Comparison of ENCODE assay signal across 10 mouse cellular contexts in the genomic region with DNA sequence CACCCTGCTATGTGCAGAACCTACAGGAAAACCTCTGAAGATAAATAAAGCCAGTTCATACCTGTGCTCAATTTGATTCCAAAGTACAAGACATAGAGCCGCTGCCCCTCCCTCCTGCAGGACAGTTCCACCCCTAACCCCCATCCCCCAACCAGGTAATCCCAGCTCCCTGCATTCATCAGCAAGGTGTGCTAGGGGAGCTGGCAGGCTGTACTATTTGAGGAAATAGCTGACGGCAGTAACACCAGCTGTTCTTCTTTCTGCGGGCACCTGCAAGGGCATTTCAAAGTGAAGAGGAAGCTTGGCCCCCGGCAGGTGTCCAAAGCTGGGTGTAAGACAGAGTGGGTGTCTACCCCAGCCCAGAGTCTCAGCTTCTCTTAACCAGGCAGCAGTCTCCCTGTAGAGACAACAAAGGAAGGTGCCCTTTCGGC.
DNase-seq lines count a peak whose midpoint lies in the region; ATAC-seq and TF ChIP-seq lines count a peak whose summit lies in the region.
"Had no signal": no experiment of that assay in that cellular context is flagged by ENCODE, and none has a peak within 500 bp of the region (broad histone marks: within the 10 kb centered on the region; RNA-seq: fewer than 3 reads in every experiment).

No protein-coding gene starts in this region.

- no peak for TF ChIP-seq POLR2A in thymus, adult 2 months (IDR thresholded peaks at IDR 0.05; ENCODE audit: control insufficient read depth, extremely low read depth, insufficient read depth, low read length, poor library complexity)

- intact Hi-C loops in left cerebral cortex, adult 2 months (cut with DNase I) = no loop called here

- H3K4me3 ChIP-seq in left cerebral cortex, adult 2 months = no peak overlapping the region
- no peak overlapping the region for H3K4me3 ChIP-seq in forebrain, embryonic 14.5 days (ENCODE audit: low read depth, low read length)
- no peak overlapping the region for H3K4me3 ChIP-seq in thymus, adult 2 months (ENCODE audit: control insufficient read depth, insufficient read depth, low read length)
- H3K4me3 ChIP-seq: embryonic facial prominence, embryonic 15.5 days; limb, embryonic 15.5 days had no signal

- H3K4me1 ChIP-seq in forebrain, embryonic 14.5 days (ENCODE audit: control insufficient read depth, insufficient read depth, low read length) = peaks cover 61% of the 10 kb centered on the region
- H3K4me1 ChIP-seq in thymus, adult 2 months (replicated peaks; ENCODE audit: control insufficient read depth, insufficient read depth, low read length) = peaks cover 14% of the 10 kb centered on the region

- peak overlapping the region; percentile 18; the same call in 1 of the 2 replicates for H3K9ac ChIP-seq in forebrain, embryonic 14.5 days (ENCODE audit: low read length)
- H3K9ac ChIP-seq: embryonic facial prominence, embryonic 15.5 days; limb, embryonic 15.5 days had no signal

- no peaks in the 10 kb centered on the region for H3K9me3 ChIP-seq in forebrain, embryonic 14.5 days (replicated peaks; ENCODE audit: control insufficient read depth, low read length)
- H3K9me3 ChIP-seq: embryonic facial prominence, embryonic 15.5 days; limb, embryonic 15.5 days had no signal

- WGBS in forebrain, embryonic 14.5 days = 54% methylated on average over 5 of the region's 5 CpGs
- WGBS in thymus, adult 2 months = 36% methylated on average over 5 of the region's 5 CpGs

- peak overlapping the region; percentile 12 for H3K27ac ChIP-seq in left cerebral cortex, adult 2 months
- peak overlapping the region; percentile 72 for H3K27ac ChIP-seq in forebrain, embryonic 14.5 days (ENCODE audit: low read depth, low read length)
- H3K27ac ChIP-seq in thymus, adult 2 months (ENCODE audit: control insufficient read depth, insufficient read depth, low read length) = no peak overlapping the region
- H3K27ac ChIP-seq: limb, embryonic 15.5 days had no signal

- H3K27me3 ChIP-seq in forebrain, embryonic 14.5 days (replicated peaks; ENCODE audit: control insufficient read depth, insufficient read depth, low read length) = no peaks in the 10 kb centered on the region
- no peaks in the 10 kb centered on the region for H3K27me3 ChIP-seq in thymus, adult 2 months (ENCODE audit: control insufficient read depth, insufficient read depth, low read length)
- H3K27me3 ChIP-seq: embryonic facial prominence, embryonic 15.5 days; limb, embryonic 15.5 days had no signal

- no peak for DNase-seq in left cerebral cortex, adult 2 months (ENCODE audit: extremely low spot score in 1 of 2, low spot score in 2 of 2)
- DNase-seq in left cerebral cortex, adult 18-20 months (ENCODE audit: low spot score in 2 of 2) = no peak
- DNase-seq in forebrain, embryonic 14.5 days (ENCODE audit: low spot score) = no peak
- peak; percentile 32 to 73 for DNase-seq in kidney, postnatal 25 days
- peak; percentile 21 for DNase-seq in thymus, adult 2 months
- DNase-seq in frontal cortex, postnatal 10 days (ENCODE audit: low spot score in 2 of 2) = no peak
- DNase-seq in adipocyte (ENCODE audit: low spot score) = no peak
- DNase-seq in cerebellum, postnatal 4 days (ENCODE audit: low spot score in 2 of 2) = no peak

- 0 out of 2 replicates have a peak, but pooled peaks have one; percentile 5 for ATAC-seq in forebrain, embryonic 14.5 days

- peak overlapping the region; percentile 40 for H3K4me2 ChIP-seq in forebrain, embryonic 14.5 days (ENCODE audit: low read length)

- H3K36me3 ChIP-seq in forebrain, embryonic 14.5 days (ENCODE audit: control insufficient read depth, insufficient read depth, low read length) = no peaks in the 10 kb centered on the region
- H3K36me3 ChIP-seq in thymus, adult 2 months (ENCODE audit: control insufficient read depth, insufficient read depth, low read length) = no peaks in the 10 kb centered on the region
- H3K36me3 ChIP-seq: embryonic facial prominence, embryonic 15.5 days; limb, embryonic 15.5 days had no signal

- no peak for TF ChIP-seq CTCF in left cerebral cortex, adult 2 months (IDR thresholded peaks at IDR 0.05)
- TF ChIP-seq CTCF in thymus, adult 2 months (IDR thresholded peaks at IDR 0.05; ENCODE audit: borderline replicate concordance, control insufficient read depth, extremely low read depth, insufficient read depth, low read length, poor library complexity) = no peak

Comparison
In these comparisons a context has a peak if more than half of its experiments do, and no peak if none do; other contexts are left out.
1. DNase-seq: peak in kidney, postnatal 25 days (2 of 2) and thymus, adult 2 months (single experiment); none in left cerebral cortex, adult 2 months (0 of 2), left cerebral cortex, adult 18-20 months (0 of 2), forebrain, embryonic 14.5 days (single experiment), frontal cortex, postnatal 10 days (0 of 2), adipocyte (single experiment) and cerebellum, postnatal 4 days (0 of 2).